Mouse (Mus musculus): Measurements from ENCODE around the gene Cse1l. TPM values are rescaled to one million over a fixed set of nuclear protein-coding genes. Genes with fewer than 3 reads are reported as not detected.

Gene Cse1l
- polyA plus RNA-seq, 1 experiment from 2014 or later: 118 TPM

DNA sequence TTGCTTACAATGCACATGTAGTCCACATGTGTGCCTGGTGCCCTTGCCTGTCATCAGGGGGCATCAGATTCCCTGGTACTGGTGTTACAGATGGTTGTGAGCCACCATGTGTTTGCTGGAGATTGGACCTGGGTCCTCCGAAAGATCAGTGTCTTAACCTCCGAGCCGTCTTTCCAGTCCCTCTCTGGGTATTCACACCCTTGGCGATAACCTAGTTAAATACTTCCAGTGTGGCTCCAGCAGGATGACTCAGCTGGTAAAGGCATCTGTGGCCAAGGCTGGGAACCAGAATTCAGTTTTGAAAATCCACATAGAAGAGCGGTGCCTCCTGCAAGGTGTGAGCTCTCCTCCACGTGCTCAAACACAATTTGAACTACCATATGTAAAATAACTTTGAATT lies 28.1 kb downstream of the Cse1l start:
- Histone ChIP-seq H3K4me3 (ENCODE audit: low read length) (no peak overlapping the region), H3K9ac (ENCODE audit: low read length) (no peak overlapping the region), H3K4me1 (replicated peaks; ENCODE audit: control insufficient read depth, insufficient read depth, low read length) (no peaks in the 10 kb centered on the region), H3K27me3 (ENCODE audit: control insufficient read depth, insufficient read depth, low read depth, low read length) (no peaks in the 10 kb centered on the region), H3K4me2 (ENCODE audit: low read depth, low read length) (no peak overlapping the region), H3K27ac (ENCODE audit: low read length) (no peak overlapping the region), H3K9me3 (ENCODE audit: control insufficient read depth, low read length) (no peaks in the 10 kb centered on the region), H3K36me3 (ENCODE audit: control insufficient read depth, insufficient read depth, low read length) (peaks cover 45% of the 10 kb centered on the region)
- ATAC-seq (ENCODE audit: low read depth): no peak
- 90% methylated on average over 6 of the region's 6 CpGs for WGBS

DNA sequence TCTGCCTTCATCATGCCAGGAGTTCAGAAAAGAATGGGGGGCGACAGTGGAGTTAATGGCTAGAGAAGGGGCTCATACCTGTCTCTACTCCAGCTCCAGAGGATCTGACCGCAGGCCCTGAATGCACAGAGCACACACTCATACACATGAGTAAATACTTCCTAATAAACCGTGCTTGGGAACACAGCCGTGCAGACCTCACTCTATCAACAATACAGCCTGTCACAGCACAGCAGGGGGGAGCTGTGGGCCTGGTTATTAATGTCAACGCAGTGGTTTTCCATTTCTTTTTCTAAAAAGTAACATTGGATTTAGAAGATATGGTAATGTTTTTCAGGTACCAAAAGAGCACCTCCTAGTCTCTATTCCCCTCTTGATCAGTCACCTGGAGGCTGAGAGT lies 28.6 kb downstream of the Cse1l start:
- Histone ChIP-seq H3K4me3 (ENCODE audit: low read length) (no peak overlapping the region), H3K4me2 (ENCODE audit: low read depth, low read length) (no peak overlapping the region), H3K27me3 (ENCODE audit: control insufficient read depth, insufficient read depth, low read depth, low read length) (no peaks in the 10 kb centered on the region), H3K36me3 (ENCODE audit: control insufficient read depth, insufficient read depth, low read length) (peaks cover 47% of the 10 kb centered on the region), H3K4me1 (replicated peaks; ENCODE audit: control insufficient read depth, insufficient read depth, low read length) (no peaks in the 10 kb centered on the region), H3K9me3 (ENCODE audit: control insufficient read depth, low read length) (no peaks in the 10 kb centered on the region), H3K9ac (ENCODE audit: low read length) (no peak overlapping the region), H3K27ac (ENCODE audit: low read length) (no peak overlapping the region)
- no peak for ATAC-seq (ENCODE audit: low read depth)
- 64% methylated on average over 5 of the region's 5 CpGs for whole genome bisulfite sequencing

DNA sequence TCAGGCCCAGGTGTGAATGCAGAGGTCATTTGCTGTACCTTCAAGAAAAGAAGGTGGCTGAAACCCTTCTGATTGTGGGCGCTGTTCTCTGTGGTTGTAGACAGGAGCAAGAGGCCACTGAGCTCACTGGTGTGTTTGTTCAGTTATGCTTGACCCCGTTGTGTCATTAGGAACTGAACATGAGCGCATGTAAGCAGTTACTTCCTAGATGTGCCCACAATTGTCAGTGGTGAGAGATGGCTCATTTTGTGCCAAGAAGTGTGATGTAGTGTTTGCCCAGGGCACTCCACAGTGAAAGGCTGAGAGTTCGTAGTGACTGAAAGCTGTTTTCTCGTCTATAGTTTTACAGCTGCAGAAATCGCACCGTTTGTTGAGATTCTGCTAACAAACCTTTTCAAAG lies 29.7 kb downstream of the Cse1l start:
- Histone ChIP-seq H3K36me3 (ENCODE audit: control insufficient read depth, insufficient read depth, low read length) (peaks cover 46% of the 10 kb centered on the region), H3K27ac (ENCODE audit: low read length) (no peak overlapping the region), H3K4me1 (replicated peaks; ENCODE audit: control insufficient read depth, insufficient read depth, low read length) (no peaks in the 10 kb centered on the region), H3K9ac (ENCODE audit: low read length) (no peak overlapping the region), H3K9me3 (ENCODE audit: control insufficient read depth, low read length) (no peaks in the 10 kb centered on the region), H3K27me3 (ENCODE audit: control insufficient read depth, insufficient read depth, low read depth, low read length) (no peaks in the 10 kb centered on the region), H3K4me2 (ENCODE audit: low read depth, low read length) (no peak overlapping the region), H3K4me3 (ENCODE audit: low read length) (no peak overlapping the region)
- 69% methylated on average over 7 of the region's 7 CpGs for WGBS
- ATAC-seq (ENCODE audit: low read depth): peak; percentile 20; the same call in 1 of the 2 replicates

DNA sequence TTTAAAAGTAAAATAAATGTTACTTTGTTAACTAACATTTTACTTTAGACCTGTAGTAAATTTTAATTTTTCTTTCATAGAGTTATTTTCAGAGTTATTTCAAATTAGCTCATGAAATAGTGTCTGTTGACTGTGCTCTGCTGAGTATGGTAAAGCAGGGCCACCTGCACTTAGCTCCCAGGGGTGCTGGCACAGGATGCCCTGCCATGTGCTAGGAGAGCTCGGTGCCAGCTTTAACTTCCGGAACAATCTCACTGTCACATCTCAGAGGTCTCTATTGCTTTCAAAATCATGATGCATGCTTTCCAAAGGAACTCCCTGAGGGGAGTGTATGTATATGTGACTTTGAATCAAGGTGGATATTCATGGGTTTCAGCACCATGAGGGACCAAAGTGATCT lies 30.3 kb downstream of the Cse1l start:
- Histone ChIP-seq H3K27ac (ENCODE audit: low read length) (no peak overlapping the region), H3K27me3 (ENCODE audit: control insufficient read depth, insufficient read depth, low read depth, low read length) (no peaks in the 10 kb centered on the region), H3K4me1 (replicated peaks; ENCODE audit: control insufficient read depth, insufficient read depth, low read length) (no peaks in the 10 kb centered on the region), H3K4me2 (ENCODE audit: low read depth, low read length) (no peak overlapping the region), H3K9ac (ENCODE audit: low read length) (no peak overlapping the region), H3K4me3 (ENCODE audit: low read length) (no peak overlapping the region), H3K9me3 (ENCODE audit: control insufficient read depth, low read length) (no peaks in the 10 kb centered on the region), H3K36me3 (ENCODE audit: control insufficient read depth, insufficient read depth, low read length) (peaks cover 49% of the 10 kb centered on the region)
- WGBS: 90% methylated on average over 2 of the region's 2 CpGs
- no peak for ATAC-seq (ENCODE audit: low read depth)

DNA sequence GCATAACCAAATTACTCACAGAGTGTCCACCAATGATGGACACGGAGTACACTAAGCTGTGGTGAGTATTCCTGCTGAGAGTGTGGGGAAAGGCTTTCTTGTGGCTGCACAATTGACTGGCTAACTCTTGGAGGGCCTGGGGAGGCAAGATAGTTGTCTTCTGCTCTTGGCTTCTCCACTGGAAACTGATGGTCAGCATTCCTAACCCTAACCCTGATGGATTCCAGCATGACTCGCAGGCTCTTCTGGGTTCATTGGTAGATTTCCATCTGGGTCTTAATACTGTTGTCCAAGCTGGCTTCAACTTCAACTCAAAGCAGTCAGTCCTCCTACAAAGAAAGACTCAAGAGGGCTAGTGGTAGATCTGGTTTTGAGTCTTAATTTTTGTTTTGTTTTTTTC lies 37.3 kb downstream of the Cse1l start:
- H3K27ac ChIP-seq (ENCODE audit: low read length): no peak overlapping the region
- ATAC-seq (ENCODE audit: low read depth): no peak

DNA sequence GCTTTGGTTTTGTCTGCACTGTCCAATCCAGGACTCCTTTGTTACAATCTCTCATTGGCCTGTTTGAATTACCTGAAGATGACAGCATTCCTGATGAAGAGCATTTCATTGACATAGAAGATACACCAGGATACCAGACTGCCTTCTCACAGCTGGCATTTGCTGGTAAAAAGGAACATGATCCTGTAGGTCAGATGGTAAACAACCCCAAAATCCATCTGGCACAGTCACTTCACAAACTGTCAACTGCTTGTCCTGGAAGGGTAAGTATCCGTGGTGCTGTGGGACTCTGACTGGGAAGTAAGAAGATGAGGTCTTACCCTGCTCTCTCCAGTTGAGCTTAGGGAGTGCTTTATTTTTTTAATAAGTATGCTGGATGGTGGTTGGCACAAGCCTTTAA lies 38.5 kb downstream of the Cse1l start:
- Histone ChIP-seq H3K4me2 (ENCODE audit: low read depth, low read length) (no peak overlapping the region), H3K4me3 (ENCODE audit: low read length) (no peak overlapping the region), H3K9ac (ENCODE audit: low read length) (no peak overlapping the region), H3K36me3 (ENCODE audit: control insufficient read depth, insufficient read depth, low read length) (peaks cover 62% of the 10 kb centered on the region), H3K9me3 (ENCODE audit: control insufficient read depth, low read length) (no peaks in the 10 kb centered on the region), H3K27me3 (ENCODE audit: control insufficient read depth, insufficient read depth, low read depth, low read length) (no peaks in the 10 kb centered on the region), H3K27ac (ENCODE audit: low read length) (no peak overlapping the region), H3K4me1 (replicated peaks; ENCODE audit: control insufficient read depth, insufficient read depth, low read length) (no peaks in the 10 kb centered on the region)
- WGBS: 74% methylated on average over 1 of the region's 1 CpGs
- no peak for ATAC-seq (ENCODE audit: low read depth)

More for the DNA sequence above, 37.3 kb downstream of the Cse1l start:
- H3K9ac ChIP-seq (ENCODE audit: low read length): no peak overlapping the region
- no peak overlapping the region for H3K4me3 ChIP-seq (ENCODE audit: low read length)
- no peaks in the 10 kb centered on the region for H3K27me3 ChIP-seq (ENCODE audit: control insufficient read depth, insufficient read depth, low read depth, low read length)
- H3K4me2 ChIP-seq (ENCODE audit: low read depth, low read length): no peak overlapping the region
- no peaks in the 10 kb centered on the region for H3K9me3 ChIP-seq (ENCODE audit: control insufficient read depth, low read length)
- peaks cover 54% of the 10 kb centered on the region for H3K36me3 ChIP-seq (ENCODE audit: control insufficient read depth, insufficient read depth, low read length)
- 80% methylated on average over 2 of the region's 2 CpGs for WGBS
- H3K4me1 ChIP-seq (replicated peaks; ENCODE audit: control insufficient read depth, insufficient read depth, low read length): no peaks in the 10 kb centered on the region

DNA sequence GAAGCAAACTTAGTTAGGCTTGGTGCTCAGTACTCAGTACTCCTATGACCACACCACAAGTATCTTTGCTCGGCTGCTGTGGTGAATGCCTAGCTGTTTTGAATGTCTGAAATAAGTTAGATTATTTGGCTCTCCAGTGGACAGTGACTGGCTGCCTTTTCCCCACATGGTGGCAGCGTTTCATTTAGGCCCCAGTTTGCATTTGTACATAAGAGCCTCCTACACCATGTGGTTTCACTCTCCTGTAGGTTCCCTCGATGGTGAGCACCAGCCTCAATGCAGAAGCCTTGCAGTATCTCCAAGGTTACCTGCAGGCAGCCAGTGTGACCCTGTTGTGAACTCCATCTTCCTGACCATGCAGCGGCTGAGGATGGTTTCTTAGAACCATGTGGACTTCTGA lies 39.6 kb downstream of the Cse1l start:
- Histone ChIP-seq H3K4me3 (ENCODE audit: low read length) (no peak overlapping the region), H3K4me1 (replicated peaks; ENCODE audit: control insufficient read depth, insufficient read depth, low read length) (no peaks in the 10 kb centered on the region), H3K27ac (ENCODE audit: low read length) (no peak overlapping the region), H3K9ac (ENCODE audit: low read length) (no peak overlapping the region), H3K4me2 (ENCODE audit: low read depth, low read length) (no peak overlapping the region), H3K36me3 (ENCODE audit: control insufficient read depth, insufficient read depth, low read length) (peaks cover 67% of the 10 kb centered on the region), H3K27me3 (ENCODE audit: control insufficient read depth, insufficient read depth, low read depth, low read length) (no peaks in the 10 kb centered on the region), H3K9me3 (ENCODE audit: control insufficient read depth, low read length) (no peaks in the 10 kb centered on the region)
- ATAC-seq (ENCODE audit: low read depth): peak; percentile 31; the same call in 1 of the 2 replicates
- WGBS: 48% methylated on average over 4 of the region's 4 CpGs

DNA sequence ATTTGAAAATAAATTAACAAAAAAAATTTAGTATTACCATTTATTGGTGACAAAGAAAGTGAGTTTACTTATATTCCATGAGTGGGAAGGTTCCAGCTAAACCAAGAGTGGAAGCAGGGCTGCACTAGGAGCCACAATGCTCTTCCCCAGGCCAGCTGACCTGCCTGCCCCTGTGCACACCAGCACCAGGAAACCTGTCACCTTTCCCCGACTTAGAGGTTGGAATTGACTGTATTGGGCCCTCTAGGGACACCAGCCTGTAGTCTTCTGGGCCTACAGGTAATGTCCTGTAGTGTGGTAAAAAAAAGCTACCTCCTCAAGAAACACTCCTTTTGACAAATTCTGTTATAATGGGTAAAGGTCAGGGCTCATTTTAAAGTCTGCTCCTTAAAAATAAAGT lies 42.4 kb downstream of the Cse1l start:
- Histone ChIP-seq H3K4me1 (replicated peaks; ENCODE audit: control insufficient read depth, insufficient read depth, low read length) (no peaks in the 10 kb centered on the region), H3K9ac (ENCODE audit: low read length) (no peak overlapping the region), H3K4me2 (ENCODE audit: low read depth, low read length) (no peak overlapping the region), H3K27me3 (ENCODE audit: control insufficient read depth, insufficient read depth, low read depth, low read length) (no peaks in the 10 kb centered on the region), H3K36me3 (ENCODE audit: control insufficient read depth, insufficient read depth, low read length) (peaks cover 59% of the 10 kb centered on the region), H3K4me3 (ENCODE audit: low read length) (no peak overlapping the region), H3K9me3 (ENCODE audit: control insufficient read depth, low read length) (no peaks in the 10 kb centered on the region), H3K27ac (ENCODE audit: low read length) (no peak overlapping the region)
- 54% methylated on average over 1 of the region's 1 CpGs for WGBS
- ATAC-seq (ENCODE audit: low read depth): no peak

DNA sequence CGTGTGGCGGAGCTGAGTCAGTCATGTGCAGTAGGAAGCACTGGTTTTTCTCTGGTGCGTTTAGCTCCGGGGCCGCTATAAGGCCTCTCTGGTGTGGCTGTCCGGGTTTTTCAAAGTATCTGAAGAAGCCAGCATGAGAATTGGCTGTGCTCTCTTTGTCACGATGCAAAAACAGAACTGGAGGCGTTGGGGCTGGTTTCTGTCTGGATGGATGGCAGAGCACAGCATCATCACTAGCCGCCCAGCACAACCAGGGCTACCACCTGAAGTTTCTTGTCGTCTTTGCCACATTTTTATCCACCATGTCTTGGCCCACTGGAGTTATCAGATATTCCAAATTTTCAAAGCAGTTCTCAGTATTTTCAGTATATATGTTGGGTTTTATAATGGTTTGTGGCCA lies 43.1 kb downstream of the Cse1l start:
- no peak for ATAC-seq (ENCODE audit: low read depth)
- Histone ChIP-seq H3K4me3 (ENCODE audit: low read length) (no peak overlapping the region), H3K9ac (ENCODE audit: low read length) (no peak overlapping the region), H3K36me3 (ENCODE audit: control insufficient read depth, insufficient read depth, low read length) (peaks cover 56% of the 10 kb centered on the region), H3K9me3 (ENCODE audit: control insufficient read depth, low read length) (no peaks in the 10 kb centered on the region), H3K27me3 (ENCODE audit: control insufficient read depth, insufficient read depth, low read depth, low read length) (no peaks in the 10 kb centered on the region), H3K4me2 (ENCODE audit: low read depth, low read length) (no peak overlapping the region), H3K27ac (ENCODE audit: low read length) (no peak overlapping the region), H3K4me1 (replicated peaks; ENCODE audit: control insufficient read depth, insufficient read depth, low read length) (no peaks in the 10 kb centered on the region)
- whole genome bisulfite sequencing: 89% methylated on average over 10 of the region's 10 CpGs
